Mouse (Mus musculus) heart, postnatal 4 days (tissue): ENCODE results near the gene Foxs1. TPM values are rescaled to one million over a fixed set of nuclear protein-coding genes. Genes with fewer than 3 reads are reported as not detected.
A peak's percentile ranks its signal among the peaks of the same experiment; 100 is the strongest.

Source experiments
- DNase-seq: peaks from one replicate; pipeline ENCODE4 v3.0.0; 2021
- total RNA-seq, 2 experiments: library from RNA; stranded (reverse); gene quantifications; 2 replicates each; pipeline ENCODE4 v1.2.3; 2021

Foxs1 gene
- 10 to 100 TPM in 1 of 2 experiments, 1 to 10 TPM in 1; 8.1 to 10.6 TPM for total RNA-seq

DNA sequence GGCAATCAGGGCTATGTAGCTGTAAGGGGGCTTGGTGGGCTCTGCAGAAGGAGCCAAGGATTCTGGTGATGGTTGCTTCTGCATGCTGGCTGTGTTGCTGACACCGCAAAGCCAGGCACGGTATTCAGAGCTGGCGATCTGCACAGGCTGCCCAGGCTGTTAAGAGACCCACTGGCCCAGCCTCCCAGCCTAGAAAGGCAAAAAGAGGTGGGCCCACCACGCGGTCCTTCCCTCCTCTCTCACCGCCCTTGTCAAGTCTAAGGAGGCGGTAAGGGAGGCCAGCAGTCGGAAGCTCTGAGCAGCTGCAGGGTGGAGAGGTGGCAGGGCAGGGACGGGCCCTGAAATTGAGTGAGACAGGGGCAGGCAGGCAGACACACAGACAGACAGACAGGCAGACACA lies at the start of gene Foxs1:
Gene Foxs1, minus strand, starts transcription at position 161 of the 400 bp plus-strand sequence.
- DNase-seq, result peak; percentile 73

DNA sequence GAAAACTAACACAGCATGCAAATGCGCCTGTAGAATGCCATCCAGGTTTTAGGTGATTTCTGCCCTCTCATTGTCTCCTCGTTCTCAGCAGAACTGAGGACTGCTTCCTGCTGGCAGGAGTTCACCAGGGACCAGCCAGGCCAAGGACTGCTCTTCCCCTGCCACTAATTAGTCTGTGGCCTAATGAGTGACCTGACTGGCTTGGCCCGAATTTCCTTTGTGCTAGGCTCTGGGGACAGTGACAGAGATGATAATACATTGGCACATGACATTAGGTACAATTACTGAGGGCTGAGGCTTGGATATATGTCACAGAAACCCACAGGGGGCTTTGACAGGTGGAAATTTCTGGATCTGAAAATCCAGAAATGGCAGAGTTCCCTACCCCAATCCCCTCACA lies 44.0 kb upstream of the Foxs1 start:
- DNase-seq, result no peak

DNA sequence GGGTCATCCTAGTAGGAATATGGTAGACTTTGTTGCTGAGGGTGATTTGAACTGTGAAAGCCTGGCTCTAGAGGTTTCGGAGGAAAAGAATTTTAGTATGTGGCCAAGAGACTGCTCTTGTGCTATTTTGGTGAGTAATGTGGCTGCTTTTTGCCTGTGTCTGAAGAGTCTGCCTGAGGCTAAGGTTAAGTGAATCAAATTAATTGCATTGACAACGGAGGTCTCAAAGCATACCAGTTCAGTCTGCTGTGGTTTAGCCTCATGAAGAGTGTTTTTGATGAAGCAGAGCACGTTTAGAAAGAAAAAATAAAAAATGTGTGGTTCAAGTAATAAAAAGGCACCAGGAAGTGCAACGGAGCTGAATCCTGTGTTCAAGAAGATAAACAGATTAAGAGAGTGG lies 32.5 kb upstream of the Foxs1 start:
- DNase-seq, result no peak

DNA sequence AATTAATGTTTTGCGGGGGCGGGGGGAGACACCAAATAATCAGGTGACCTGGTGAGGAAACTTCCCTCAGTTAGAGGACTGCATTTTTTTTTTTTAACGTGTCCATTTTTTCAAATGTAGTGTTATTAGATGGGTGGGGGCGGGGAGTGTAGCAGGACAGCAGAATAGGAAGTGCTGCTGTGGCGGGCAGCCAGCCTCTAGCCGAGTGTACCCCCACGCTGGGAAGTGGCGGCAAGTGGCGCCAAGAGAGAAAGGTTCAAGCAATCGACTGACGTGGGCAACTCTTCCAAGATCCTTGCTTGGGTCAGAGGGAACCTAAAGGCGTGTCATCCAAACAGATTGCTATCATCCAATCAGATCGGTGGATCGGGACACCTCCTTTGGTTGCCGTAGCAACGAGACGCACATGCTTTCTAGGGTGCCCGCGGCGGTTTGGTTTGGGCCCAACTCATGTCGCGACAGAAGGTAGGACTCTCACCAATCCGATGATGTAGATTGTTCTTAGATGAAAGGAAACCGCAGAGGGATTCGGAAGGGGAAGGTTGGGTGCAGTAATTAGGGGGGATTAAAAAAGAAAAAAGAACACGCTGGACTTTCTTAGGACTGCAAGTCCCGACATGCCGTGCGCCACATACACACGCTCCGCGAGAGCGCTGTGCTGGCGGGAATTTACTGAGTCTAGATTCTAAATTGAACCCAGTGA lies 29.2 kb upstream of the Foxs1 start, which contains the start of gene Ttll9:
Gene Ttll9, plus strand, starts transcription at position 395 of the 703 bp plus-strand sequence.
- DNase-seq, result peak; percentile 60

- no peak for DNase-seq
These were observed 25.1 kb upstream of the Foxs1 start for GRCm38 (mm10) chr2:152958116-152958515.

- no peak for DNase-seq
These were observed 19.1 kb upstream of the Foxs1 start for GRCm38 (mm10) chr2:152951850-152952720.

DNA sequence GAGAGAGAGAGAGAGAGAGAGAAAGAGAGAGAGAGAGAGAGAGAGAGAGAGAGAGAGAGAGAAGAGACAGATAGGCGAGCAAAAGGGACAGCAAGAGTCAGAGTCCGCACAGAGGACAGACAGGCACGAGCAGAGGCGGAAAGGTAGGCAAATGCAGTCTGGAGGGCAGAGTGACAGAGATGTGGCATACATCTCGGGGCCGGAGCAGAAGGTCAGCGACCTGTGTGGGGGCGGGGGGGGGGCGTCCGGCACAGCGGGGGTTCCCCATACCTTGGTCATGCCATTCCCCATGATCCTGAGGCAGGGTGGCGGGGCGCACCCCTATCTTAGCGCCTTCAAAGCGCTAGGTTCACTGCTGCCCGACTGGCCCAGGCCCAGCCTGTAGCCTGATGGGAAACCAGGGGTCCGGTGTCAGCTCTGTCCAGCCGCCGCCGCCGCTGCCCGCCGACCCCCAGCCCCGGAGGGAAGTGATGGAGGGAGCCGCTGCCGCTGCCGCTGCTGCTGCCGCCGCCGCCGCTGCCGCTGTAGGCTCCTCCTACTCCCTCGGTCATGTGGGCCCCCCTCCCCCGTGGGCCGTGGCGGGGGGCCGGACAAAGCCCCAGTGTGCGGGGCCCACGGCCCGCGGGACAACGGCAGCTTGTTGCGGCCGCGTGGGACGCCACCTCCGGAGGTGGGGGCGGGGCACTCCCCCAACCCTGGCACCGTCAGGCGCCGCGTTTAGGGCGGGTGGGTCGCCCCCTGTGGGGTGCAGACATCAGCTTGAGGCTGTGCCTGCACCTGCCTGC lies 18.2 kb upstream of the Foxs1 start, which contains the start of gene Dusp15:
Gene Dusp15, minus strand, starts transcription at position 634 of the 785 bp plus-strand sequence.
- peak; percentile 29 for DNase-seq

DNA sequence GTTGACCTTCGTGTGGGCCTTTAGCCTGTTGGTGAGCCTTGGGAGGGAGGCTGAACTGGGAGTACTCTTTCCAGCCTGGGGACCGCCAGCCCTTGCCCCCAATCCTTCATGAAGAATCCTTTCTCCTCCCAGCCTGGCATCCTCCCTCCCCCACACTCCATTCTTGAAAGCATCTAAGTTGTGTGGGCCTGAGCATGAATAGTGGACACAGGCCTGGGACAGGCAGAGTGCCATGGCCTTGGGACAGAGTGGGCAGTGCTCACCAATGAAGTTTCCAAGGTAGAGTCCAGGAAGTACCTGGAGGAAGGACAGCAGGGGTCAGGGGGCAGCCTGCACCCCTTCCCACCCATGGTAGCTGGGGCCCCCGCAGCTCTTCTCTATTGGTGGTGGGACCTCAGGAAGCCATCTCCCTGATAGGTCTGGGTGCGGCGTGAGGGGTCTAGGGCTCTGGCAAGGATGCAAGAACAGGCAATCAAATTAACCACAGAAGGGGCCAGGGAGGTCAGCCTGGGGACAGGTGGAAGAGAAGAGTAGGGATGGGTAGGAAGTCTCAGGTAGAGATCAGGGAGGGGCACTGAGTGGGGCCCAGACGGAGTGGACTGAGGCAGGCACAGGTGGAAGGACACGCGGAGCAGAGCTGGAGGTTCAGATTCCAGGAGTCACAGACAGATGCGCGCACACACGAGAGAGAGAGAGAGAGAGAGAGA lies 17.5 kb upstream of the Foxs1 start:
- DNase-seq, result no peak

DNA sequence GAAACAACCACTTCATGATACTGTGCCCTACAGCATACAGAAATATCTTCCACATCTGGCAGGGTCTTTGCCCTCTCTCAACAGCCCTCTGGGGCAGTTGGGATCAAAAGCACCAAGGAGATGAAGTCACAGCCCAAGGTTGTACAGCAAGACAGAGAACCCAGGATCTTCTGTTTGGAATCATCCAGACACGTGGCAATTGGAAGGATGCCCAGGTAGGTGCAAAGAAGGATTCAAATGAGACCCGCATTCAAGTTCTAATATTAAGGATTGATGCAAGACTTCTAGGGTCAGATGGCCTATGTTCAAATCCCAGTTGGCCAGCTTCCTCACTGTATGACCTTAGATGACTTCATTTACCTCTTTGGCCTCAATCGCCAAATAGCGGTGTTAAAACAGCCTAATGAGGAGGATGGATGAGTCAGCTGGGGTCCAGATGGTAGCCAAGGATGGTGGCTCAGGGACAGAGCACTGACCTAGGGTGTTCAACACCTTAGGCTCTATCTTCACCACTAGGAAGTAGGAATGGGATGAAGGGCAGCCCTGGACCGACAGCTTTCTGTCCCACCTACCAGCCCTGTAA lies 15.5 kb upstream of the Foxs1 start:
- no peak for DNase-seq

DNA sequence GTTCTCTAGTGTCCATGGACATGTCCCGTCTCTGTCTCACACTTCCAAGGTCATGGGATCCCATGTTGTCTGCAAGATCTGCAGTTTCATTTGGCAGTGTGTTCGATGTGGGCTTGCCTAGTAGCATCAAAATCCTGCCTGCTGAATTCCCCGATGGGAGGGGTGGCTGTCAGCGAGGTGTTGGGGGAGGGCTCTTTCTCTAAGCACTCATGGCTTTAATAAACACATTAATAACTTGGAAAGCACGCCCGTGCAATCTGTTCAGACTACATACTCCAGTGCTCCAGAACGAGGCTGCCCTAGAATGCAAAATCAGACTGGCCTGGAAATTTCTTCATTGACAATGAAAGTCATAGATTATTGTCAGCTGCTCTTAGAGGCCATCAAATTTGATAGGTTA lies 14.1 kb upstream of the Foxs1 start:
- no peak for DNase-seq

GRCm38 (mm10) chr2:152944013-152944412 lies 11.0 kb upstream of the Foxs1 start:
- DNase-seq, result no peak

DNA sequence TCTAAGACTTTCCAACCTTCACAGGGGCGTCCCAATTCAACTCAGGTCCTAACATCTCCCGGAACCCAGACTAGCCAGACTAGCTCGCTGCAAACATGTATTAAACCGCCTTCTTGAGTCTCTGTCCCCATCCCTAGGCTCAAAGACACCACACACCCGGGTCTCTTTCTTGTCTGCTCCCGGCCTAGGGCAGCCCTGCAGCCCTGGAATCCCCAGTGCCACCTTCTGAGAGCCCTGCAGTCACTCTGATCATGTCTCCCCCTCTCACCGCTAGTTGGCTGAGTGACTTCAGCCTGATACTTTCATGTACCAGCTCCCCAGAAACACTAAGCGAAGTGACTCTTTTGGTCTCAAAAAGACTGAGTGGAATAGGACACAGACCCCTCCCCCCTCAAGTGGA lies 10.6 kb upstream of the Foxs1 start:
- no peak for DNase-seq

- DNase-seq, result no peak
These were observed 10.0 kb upstream of the Foxs1 start for GRCm38 (mm10) chr2:152942898-152943515.

DNA sequence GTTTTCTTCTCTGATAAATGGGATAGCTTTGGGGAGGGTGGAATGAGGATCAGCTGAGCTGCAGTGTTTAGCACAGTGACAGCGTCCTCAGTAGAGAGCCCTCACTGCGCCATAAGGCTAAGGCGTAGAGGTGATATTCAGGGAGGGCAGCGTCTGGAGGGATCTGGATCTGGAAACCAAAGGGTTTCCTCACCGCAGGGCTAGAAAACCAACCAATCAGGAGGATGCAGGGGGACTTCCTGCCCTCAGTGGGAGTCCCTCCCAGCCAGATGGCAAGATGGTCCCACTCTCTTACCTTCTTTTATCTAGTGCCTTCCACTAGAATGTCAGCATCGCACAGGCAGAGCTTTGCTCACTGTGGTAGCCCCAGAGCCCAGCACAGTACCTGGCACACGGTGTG lies 8.8 kb upstream of the Foxs1 start:
- DNase-seq, result no peak

DNA sequence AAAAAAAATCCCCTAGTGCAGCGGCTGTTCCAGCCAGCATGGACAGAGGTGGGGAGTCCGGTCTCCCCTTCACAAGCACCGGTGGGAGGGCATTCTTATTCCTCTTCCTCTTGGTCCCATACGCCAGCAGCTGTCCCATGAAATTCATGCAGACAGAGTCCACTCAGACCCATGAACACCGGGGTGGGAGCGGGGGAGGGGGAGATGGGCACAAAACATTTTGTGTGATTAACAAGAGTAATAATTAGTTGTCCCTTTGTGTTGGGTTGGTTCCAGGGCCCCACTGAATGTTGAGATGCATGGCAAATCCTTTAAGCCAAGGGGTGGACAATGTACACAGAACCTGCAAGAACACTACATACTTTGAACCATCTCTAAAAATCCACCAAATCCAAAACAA lies 8.1 kb upstream of the Foxs1 start:
- DNase-seq, result no peak

DNA sequence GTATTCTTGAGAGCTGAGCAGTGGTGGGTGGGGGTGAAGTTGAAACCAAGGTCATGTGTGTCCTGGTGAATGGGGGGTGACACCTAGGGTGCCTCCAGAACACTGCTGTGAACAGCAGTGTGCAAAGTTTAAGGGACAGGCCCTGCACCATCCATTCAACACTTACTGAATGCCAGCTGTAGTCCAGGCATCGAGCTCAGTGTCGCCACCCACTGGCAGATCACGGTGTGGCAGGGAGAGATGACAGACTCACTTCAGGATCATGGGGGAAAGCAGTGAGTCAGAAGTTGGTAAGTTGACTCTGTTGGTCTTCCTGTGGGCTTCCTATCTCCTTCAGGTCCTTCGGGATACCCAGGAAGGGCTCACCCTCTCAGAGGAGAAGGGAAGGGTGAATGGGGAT lies 6.8 kb upstream of the Foxs1 start:
- peak; percentile 74 for DNase-seq

GRCm38 (mm10) chr2:152933614-152934013 lies 606 bp upstream of the Foxs1 start:
- peak; percentile 83 for DNase-seq

DNA sequence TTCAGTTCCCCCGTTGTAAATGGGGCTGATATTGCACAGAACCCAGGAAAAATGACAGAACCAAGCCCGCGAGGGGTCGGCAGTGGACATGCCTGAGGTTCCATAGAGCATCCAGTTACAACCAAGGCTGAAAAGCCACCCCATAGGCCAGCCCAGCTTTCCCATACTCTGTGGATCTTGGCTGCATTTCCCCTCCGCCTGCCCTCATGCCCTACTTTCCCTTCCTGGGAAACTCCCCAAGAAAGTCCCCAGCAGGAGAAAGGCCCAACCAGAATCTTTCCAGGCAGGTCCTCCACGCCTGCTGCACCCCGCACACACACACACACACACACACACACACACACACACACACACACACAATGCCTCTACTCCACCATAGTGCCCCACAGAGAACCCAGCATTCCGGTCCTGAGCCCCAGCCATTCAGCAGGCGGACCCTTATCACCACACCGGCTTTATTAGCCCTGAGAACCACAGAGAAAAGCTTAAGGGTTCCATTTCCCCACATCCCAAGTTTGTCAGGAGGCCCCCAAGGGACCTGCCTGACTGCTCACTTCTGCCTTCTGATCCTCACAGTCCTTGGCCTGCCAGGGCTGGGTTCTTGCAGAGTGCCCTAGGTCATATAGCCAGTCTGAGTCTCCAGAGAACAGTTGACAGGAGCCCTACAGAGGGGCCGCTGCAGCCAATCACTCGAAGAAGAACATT lies 1.4 kb downstream of the Foxs1 start:
- DNase-seq, result no peak

DNA sequence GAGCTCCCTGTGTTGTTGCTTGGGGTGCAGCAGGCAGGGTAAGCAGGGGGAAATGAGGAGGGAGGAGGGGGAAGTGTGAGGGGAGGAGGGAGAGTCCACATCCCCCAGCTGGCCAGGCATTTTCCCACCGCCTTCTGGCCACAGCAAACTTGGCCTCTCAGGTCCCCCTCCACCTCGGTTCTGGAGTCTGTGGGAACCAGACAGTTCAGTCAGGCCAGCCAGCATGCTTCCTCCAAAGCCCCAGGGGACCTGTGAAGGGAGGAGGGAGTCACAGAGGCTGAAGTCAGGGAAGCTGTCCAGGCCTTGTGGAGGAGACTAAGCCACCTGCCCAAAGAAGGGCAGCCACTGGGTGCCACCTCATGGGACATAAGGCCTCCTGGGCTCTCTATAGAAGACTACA lies 2.7 kb downstream of the Foxs1 start:
- DNase-seq, result peak; percentile 77

DNA sequence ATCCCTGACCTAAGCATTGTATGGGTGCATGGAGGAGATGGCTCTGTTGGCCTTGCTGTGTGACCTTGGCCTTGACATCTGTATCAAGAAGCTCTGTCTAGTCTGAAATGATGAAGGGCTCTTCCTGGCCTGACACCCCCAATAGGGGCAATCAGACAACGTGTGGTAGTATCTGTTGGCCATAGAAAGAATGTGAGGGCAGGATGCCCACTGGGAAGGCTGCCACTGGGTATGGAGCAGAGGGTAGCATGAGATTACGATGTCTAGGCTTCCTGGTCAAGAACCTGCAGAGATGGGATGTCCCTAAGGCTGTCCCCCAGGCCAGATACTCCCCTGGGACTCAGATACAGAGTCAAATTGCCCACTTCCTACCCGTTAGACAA lies 4.0 kb downstream of the Foxs1 start:
- no peak for DNase-seq
